Mouse (Mus musculus) A20 (cell line): ENCODE data around the gene Tdrd3.
A peak's percentile ranks its signal among the peaks of the same experiment; 100 is the strongest.

Experiments used
- DNase-seq: peaks from one replicate; pipeline ENCODE4 v3.0.0-alpha.2; 2011; ENCODE audit warnings: low read depth, low spot score

Tdrd3 gene

DNA sequence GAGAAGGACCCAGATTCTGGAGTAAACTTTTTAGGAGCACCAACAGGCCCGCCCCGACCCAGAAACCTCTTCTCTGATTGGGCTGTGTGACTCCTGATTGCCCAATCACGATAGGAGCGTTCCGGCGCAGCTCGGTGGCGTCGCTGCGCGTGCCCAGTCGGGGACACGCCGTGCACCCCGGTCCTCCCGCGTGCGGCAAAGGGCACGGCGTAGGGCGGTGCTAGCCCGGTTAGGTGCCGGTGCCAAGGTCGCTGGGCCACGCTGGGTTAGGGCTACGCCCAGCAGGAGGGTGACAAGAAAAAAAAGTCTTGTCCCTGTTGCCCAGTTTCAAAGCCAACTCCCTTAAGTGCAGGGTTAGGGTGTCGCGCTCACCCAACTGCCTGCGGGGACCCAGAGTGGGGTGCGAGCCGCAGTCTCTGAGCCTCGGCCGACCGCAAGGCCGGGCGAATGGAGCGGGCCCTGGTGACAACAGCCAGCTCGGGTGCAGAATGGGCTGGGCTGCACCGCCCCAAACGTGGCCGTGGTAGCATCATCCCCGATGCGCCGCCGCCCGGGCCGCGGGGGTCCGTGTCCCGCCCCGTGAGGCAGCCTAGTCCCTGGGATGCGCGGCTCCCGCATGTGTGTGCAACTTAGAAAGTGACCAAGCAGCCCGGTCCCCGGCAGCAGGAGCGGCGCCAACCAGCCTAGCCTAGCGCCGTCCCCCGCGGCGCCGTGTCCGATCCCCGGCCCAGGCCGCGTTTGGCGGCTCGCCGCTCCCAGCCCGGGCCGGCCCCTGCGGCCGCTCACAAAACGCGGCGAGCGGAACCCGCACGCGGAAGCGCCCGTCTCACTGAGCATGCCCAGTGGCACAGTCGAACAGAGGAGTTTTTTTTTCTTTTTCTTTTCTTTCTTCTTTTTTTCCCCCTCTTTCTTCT, at the start of gene Tdrd3:
Gene Tdrd3 (plus strand): TSS at position 832 of the 914 bp plus-strand sequence.
- DNase-seq, result peak; percentile 95

DNA sequence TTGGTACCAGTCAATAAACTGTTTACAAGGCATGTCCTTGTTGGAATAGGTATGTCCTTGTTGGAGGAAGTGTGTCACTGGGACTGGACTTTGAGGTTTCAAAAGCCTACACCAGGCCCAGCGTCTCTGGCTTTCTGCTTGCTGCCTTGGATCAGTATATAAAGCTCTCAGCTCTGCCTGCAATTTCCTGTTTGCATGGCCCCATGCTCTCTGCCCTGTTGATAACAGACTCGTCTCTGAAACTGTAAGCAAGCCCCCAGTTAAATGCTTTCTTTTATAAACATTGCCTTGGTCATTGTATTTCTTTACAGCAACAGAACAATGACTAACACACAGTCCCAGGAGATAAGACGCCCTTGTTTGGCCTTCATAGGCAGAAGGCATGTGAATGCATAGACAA, 49.3 kb upstream of the Tdrd3 start:
- DNase-seq, result no peak

DNA sequence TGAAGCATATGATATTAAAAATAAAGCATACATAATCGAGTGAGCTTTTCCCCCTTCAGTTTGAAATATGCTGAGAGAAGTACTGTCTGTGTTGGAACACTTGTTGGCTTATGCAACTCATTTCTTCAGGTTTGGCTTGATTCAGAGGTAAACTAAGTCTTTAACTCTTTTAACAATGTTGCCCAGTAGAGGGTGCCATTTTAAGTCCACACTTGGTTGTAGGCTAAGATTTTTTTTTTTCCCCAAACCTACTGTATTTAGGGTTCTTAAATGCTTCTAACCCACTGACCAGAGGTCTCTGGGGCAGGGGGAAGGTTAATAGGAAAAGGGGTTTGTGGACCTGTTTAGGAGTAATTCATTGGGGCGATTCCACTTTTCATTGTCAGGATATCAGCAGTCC, 33.4 kb upstream of the Tdrd3 start:
- DNase-seq, result peak; percentile 28

DNA sequence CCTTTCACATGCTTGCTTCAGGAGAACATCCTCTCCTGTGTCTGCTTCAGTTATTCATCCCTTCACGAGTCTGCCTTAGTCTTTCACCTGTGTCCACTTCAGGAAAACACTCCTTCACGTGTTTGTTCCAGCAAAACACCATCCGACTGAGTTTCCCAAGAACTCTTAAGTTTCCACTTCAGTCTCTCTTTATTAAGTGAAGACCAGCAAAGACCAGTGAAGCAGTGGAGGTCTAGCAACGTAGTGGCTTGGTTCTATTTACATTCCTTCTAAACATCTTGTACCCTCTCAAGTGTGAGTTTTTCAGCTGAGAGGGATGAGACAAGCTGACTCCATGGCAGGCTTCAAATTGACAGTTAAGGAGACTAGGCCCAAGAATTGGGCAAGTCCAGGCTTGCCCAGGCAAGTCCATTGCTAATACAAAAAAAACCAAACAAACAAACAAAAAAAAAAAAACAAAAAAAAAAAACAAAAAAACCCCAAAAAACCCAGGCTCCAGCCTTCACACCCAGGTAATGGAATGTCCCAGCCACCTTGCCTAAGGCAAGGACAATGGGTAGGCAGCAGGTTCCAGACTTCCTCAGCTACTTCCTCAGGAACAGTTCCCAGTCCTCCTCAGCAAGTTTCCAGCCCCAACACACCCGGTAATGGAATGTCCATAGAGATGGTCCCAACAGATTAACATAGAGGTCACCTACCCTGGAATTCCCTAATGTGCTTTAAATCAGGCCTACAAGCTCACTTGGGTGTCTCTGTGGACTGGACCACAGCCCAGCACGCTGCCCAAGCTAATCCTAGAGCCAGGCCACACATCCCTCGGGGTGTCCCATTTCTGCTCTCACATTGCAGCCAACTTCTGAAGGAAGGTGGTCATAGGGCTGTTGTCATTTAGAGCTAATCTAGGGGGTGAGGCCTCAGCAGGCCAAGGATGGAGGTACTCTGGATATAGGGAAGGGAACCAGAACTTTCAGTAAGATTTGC, 31.9 kb upstream of the Tdrd3 start:
- no peak for DNase-seq

DNA sequence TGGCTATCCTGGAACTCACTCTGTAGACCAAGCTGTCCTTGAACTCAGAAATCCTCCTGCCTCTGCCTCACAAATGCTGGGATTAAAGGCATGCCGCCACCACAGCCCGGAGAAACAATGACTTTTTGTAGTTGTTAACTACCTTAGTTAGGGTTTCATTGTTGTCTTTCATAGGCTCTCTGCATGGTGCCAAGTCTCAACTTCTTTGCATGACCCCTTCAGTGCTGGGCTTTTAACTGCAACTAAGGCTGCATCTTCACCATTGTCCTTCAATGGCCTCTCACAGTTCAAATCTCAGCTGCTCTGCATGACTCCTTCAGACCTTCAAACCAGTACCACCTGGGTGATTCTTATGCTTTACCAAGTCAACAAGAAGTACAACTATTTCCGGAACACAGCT, 23.3 kb upstream of the Tdrd3 start:
- no peak for DNase-seq

DNA sequence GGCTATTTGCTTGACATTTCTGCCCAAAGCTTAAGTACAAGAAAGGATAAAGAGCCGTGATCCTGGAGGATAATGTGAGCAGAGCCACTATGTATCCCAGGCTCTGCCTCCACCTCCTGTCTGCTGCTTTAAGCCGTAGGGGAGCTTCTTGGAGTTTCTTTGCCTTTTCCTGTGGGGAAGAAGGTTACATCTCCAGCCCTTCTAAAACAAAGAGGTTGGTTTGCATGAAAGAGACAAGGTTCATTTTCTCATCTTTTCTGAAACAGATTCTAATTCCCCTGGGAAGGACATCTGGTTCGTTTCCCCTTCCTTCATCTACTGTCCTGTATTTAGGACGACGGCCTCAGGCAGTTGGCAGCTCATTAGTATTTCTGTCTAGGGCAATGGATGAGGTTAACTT, 19.8 kb upstream of the Tdrd3 start:
- no peak for DNase-seq

DNA sequence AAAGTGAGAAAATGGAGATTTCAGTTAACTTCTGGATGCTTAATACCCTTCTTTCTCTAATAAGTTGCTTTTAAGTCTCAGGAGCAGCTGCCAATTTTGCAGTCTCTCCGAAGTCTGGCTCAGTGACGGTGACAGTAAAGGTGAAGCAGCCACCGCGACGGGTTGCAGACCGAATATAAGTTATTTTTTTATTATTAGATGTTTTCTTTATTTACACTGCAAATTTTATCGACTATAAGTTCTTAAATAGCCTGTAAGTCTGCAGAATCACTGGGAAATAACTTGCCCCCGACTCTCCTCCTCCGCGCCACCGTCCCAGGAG, 992 bp upstream of the Tdrd3 start:
- DNase-seq, result no peak

DNA sequence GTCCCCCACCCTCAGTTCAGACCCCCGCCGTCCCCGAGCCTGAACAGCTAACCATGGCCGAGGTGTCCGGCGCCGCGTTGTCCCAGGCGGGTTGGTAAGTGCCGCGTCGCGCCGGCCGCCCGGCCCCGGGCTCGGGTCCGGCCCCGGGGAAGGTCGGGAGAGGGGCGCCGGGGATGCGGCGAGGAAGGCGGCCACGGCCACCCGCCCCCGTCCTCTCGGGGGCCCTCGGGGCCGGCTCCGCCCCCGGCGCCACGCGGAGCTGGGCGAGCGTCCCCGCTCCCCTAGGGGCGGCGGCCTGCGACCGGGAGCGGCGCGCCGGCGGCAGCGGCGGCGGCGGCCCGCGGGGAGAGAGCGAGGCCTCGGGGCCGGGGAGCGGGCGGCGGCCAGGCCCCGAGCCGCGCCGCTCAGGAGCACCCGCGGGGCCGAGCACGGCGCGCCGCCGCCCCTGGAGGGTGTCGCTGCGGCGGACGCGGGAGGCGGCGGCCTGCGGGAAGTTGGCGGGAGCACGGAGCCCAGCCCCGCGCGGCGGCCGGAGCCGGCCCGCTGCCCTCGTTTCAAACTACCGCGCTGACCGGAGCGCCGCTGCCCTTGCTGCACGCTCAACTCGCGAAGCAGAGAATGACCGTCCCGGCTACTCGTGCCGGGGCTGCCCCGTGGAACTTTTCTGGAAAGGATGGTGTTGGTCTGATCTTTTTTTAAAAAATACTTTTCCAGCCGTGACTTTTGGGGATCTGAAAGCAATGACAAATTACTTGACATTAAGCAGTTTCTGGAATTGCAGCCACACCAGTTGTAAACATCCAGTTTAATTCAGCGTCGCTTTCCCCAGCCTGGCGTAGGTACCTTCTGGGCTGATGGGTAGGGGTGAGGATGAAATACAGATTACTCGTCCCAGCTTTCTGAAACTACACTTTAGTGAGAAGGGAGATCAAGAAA, 584 bp downstream of the Tdrd3 start:
- DNase-seq, result peak; percentile 72

DNA sequence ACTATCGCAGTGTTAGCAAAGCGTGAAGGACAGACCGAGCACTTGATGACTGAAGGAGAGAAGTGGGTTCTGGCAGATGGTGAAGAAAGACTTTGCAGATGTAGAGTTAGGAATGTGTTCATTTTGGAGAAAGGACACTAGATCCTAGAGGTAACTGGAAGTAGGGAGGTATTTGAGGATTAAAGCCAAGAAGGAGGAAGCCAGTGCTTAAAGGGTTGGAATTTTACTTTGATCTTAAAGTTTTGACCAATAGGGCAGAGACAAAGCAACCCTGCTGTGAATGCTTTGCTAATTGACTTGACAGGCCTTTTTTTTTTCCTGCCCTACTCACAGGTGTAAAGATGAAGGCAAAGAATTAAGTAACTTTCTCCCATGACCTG, 1.2 kb downstream of the Tdrd3 start:
- DNase-seq, result no peak

DNA sequence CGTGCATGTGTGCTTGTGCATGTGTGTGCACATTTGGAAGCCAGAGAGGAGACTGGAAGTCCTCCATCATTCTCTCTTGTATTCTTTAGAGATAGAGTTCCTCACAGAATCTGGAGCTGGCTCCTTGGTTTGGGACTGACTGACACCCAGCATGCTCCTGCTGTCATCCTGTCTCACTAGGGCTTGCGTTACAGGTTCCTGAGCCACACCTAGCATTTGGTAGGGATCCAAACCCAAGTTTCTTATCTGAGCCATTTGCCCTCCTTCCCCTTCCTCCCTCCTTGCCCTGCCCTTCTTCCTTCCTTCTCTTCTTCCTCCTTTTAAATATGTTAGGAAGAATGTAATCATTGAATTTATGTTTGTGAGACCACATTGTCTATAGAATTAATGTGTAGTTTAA, 3.3 kb downstream of the Tdrd3 start:
- DNase-seq, result no peak

DNA sequence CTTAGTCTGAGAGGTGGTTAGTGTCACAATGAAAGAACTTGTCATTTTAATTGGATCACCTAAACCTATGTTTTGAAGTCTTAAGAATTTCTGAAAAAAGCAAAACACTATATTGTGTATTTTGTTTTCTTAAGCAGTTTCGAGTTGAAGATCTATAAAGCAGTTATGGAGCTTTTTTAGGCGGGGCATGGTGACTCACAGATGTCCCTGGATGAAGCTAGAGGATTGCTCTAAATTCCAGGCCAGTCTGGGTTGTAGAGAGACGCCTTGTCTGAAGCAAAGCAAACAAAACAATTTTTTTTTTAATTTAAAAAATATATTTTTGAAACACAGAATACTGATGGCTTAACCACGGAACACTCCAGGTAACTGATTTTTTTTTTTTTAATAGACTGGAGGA, 4.1 kb downstream of the Tdrd3 start:
- no peak for DNase-seq

DNA sequence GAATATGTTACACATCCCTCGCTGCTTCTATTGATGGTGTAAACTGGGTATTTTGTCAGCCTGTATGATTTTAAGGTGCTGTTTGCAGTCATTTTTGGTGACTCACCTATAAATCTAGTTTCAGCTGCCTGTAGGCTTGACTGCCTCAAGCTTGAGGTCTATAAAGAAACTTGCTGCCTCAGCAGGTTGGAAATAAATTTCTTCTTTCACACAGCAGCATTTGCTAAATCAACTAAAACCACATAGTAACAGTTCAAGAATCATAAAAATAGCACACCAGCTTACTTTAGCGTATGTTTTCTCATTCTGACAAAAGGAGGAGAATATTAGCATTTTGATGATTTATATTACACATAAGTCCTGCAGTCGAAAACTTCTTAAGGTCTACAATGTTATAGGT, 6.0 kb downstream of the Tdrd3 start:
- no peak for DNase-seq

DNA sequence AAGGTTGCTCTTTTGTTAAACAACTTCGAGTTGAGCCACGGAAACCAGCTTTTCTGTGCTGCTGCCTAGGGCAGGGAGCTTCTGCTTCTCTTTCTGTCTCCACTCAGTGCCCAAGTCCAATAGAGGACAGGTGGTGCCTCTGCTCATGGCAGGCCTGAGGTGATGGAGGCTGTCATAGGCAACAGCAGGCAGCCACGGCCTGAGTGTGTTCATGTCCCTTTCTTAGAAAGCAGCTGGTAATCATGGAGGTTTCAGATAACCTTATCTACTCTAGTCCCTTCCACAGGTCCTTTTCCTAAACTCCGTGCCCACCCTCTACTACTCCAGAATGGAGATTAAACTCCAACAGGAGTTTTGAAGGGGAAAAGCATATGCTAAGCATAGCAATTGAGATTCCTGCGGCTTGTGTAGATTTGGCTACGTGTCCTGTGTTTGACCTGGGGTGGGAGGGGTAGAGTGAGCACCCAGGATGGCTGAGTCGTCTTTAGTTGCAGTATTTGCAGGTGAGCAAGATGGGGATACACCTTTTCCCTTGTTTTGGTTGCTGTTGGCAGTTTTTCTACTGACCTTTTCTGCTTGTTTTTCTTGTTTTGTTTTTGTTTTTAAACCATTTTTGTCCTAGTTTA, 10.0 kb downstream of the Tdrd3 start:
- DNase-seq, result no peak

DNA sequence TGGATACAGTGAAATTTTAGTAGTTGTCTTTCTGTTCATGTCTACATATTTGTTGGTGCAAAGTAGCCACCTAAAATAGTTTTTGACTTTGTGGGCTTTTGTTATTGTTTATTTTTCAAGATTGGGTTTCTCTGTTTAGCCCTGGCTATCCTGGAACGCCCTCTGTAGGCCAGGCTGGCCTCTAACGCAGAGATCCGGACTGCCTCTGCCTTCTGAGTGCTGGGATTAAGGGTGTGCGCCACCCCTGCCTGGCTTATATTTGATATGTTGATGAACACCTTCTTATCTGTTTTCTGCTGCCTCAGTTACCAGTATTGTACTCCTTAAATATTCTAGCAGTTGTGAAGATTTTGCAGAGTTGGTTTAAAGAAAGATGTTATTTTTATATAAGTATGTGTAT, 10.6 kb downstream of the Tdrd3 start:
- no peak for DNase-seq

DNA sequence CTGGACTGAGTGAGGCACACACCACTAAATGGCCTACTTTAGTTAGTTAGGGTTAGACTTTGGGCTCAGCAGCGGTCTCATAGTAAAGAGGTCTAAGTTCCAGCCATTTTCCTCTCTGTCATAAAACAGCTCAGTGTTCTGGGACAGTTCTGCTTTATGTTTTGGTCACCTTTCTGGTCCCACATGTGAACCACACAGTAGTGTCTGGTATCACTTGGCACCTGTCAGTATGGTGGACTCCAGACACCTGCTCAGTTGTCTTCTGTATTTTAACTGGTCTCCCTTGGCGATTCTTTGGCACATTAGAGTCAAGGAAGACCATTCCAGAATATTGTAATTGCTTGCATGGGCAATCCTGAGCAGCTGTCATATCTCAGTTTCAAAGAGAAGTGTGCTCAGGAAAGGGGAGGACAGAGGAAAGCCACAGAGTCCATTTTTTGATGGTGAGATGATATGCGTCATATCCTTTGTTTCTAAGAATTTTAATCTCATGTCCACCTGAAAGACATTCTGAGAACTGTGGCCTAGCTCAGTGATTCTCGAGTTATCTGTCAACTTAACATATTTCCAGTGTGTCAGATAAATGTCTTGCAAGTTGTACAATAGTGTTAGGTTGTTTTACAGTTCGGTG, 11.3 kb downstream of the Tdrd3 start:
- peak; percentile 55 for DNase-seq

DNA sequence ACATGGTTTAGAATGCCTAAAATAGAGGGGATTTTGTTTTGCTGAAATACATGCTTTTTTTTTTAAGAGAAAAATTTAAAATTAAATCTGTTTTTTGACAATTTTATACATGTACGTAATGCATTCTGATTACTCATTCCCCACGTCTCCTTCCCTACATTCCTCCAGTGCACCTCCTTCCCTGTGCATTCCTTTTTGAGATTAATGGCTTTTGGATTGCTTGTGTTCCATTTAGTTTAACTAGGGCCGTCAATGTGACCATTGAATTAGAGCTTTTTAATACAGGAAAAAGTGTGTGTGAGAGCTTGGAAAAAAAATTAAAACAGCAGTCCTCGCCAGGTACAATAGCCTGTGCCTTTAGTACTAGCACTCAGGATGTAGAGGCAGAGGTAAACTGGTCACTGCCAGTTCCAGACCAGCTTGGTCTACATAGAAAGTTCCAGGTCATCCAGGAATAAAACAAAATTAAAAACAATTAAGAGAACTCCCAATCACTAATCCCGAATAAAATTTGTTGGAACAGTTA, 17.0 kb downstream of the Tdrd3 start:
- no peak for DNase-seq

DNA sequence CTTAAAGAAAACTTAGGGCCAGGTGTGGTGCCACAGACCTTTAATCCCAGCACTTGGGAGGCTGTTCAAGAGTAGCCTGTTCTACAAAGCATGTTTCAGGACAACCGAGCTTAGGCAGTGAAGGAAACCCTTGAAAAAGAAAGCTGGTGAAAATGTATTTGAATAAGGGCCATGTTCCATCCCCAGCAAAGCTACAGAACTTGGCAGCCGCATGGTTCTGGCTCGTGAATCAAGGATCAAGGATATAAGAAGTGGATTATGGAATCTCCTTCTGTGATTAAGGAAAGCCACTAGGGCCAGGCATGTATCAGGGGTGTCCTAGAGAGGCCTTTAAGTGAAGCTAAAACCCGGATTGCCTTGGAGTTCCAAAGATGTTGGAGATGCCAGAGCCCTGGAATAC, 18.9 kb downstream of the Tdrd3 start:
- no peak for DNase-seq

DNA sequence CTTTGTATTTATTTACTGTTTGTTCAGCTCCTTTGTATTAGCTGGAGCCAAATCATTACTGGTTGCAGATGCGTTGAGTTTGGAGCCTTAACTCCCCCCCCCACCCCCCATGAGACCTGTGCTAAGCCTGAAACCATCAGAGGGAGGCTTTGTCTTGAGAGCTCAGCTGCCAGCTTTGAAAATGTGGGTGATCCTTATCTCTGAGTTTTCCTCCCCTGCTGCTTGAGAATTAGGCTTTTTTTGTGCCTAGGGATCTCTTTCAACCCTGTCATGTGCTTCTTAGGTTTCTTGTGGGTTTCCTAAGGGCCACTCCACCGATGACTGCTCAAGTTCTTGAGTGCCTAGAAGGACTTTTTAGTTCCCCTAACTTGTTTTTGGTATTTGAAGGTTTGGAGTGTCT, 23.3 kb downstream of the Tdrd3 start:
- DNase-seq, result no peak

DNA sequence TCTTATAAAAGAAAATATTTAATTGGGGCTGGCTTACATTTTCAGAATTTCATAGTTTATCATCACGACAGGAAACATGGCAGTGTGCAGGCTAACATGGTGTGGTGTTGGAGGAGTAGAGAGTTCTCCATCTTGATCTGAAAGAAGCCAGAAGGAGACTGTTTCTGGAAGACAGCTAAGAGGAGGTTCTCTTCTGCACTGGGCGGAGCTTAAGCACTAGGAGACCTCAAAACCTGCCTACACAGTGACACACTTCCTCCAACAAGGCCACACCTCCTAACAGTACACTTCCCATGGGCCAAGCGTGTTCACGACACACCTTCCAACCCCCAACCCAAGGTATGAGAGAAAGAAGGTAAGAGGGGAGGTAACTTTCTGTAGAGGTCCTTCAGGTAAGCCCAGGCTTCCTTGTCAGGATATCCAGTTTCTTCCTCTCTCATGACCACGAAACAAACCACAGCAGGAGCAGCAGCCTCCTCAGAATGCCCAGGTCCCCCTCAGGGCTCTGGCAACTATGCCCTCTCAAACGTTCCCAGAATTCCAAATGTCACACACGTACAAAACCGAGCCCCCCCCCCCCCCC, 30.0 kb downstream of the Tdrd3 start:
- no peak for DNase-seq
